Mouse (Mus musculus) E14TG2a.4 (cell line): ENCODE measurements around the gene Stx16.

Source experiments
- H3K27me3 ChIP-seq: 2 replicates; pipeline ENCODE4 v1.6.1; 2014; ENCODE audit warnings: low read length, control low read depth; ENCODE audit not compliant: insufficient read depth
- H3K36me3 ChIP-seq: 2 replicates; pipeline ENCODE4 v1.6.1; 2014; ENCODE audit warnings: low read length, control low read depth; ENCODE audit not compliant: insufficient read depth
- H3K4me1 ChIP-seq: replicated peaks from 2 replicates; pipeline ENCODE4 v1.6.1; 2014; ENCODE audit warnings: low read depth, low read length, control low read depth
- H3K4me3 ChIP-seq: replicated peaks from 2 replicates; pipeline ENCODE4 v1.5.1; 2014; ENCODE audit warnings: mild to moderate bottlenecking, low read length
- H3K9me3 ChIP-seq: 2 replicates; pipeline ENCODE4 v1.6.1; 2014; ENCODE audit warnings: low read length, control low read depth
- CTCF ChIP-seq: conservative IDR thresholded peaks from 2 replicates; pipeline ENCODE4 v1.5.1; 2014; ENCODE audit warnings: low read length
- NANOG ChIP-seq: IDR thresholded peaks from 2 replicates; pipeline ENCODE4 v1.6.1; 2014; ENCODE audit warnings: borderline replicate concordance, low read length, mixed read lengths
- POU5F1 ChIP-seq: IDR thresholded peaks from 2 replicates; pipeline ENCODE4 v1.6.1; 2014; ENCODE audit warnings: low read length, borderline replicate concordance

Stx16 gene

GRCm38 (mm10) chr2:174095086-174095485 lies 19.0 kb downstream of the Stx16 start:
- Histone ChIP-seq H3K4me3 (no peak overlapping the region), H3K36me3 (peaks cover 91% of the 10 kb centered on the region), H3K27me3 (no peaks in the 10 kb centered on the region), H3K4me1 (peaks cover 32% of the 10 kb centered on the region), H3K9me3 (no peaks in the 10 kb centered on the region)
- TF ChIP-seq NANOG (no peak), CTCF (no peak), POU5F1 (no peak)

- TF ChIP-seq NANOG (no peak), POU5F1 (no peak), CTCF (no peak)
- Histone ChIP-seq H3K27me3 (0 out of 2 replicates have a peak, but pooled peaks cover 3% of the 10 kb centered on the region), H3K4me1 (peaks cover 17% of the 10 kb centered on the region), H3K4me3 (no peak overlapping the region), H3K36me3 (peaks cover 19% of the 10 kb centered on the region), H3K9me3 (no peaks in the 10 kb centered on the region)
Observed at GRCm38 (mm10) chr2:174102399-174102798, 26.3 kb downstream of the Stx16 start.

GRCm38 (mm10) chr2:174103527-174103926 lies 27.4 kb downstream of the Stx16 start:
- H3K9me3 ChIP-seq = no peaks in the 10 kb centered on the region

GRCm38 (mm10) chr2:174107375-174107774 lies 31.3 kb downstream of the Stx16 start:
- Histone ChIP-seq H3K4me3 (no peak overlapping the region), H3K27me3 (peaks cover 24% of the 10 kb centered on the region), H3K36me3 (no peaks in the 10 kb centered on the region), H3K9me3 (no peaks in the 10 kb centered on the region), H3K4me1 (peaks cover 24% of the 10 kb centered on the region)
- TF ChIP-seq POU5F1 = no peak

More at GRCm38 (mm10) chr2:174103527-174103926, 27.4 kb downstream of the Stx16 start:
- Histone ChIP-seq H3K4me3 (no peak overlapping the region), H3K27me3 (0 out of 2 replicates have a peak, but pooled peaks cover 3% of the 10 kb centered on the region), H3K4me1 (peaks cover 22% of the 10 kb centered on the region), H3K36me3 (peaks cover 8% of the 10 kb centered on the region)
- TF ChIP-seq NANOG (no peak), CTCF (no peak), POU5F1 (no peak)

GRCm38 (mm10) chr2:174109991-174110782 lies 34.1 kb downstream of the Stx16 start, which contains the start of gene Npepl1:
Gene Npepl1, plus strand, starts transcription at chr2:174110349.
- peak within 1 kb of the TSS; percentile 80 for H3K4me3 ChIP-seq
- H3K36me3 ChIP-seq = peaks cover 14% of the 10 kb centered on the region
- peaks cover 46% of the 10 kb centered on the region for H3K27me3 ChIP-seq
- peaks cover 24% of the 10 kb centered on the region for H3K4me1 ChIP-seq
- no peaks in the 10 kb centered on the region for H3K9me3 ChIP-seq
- TF ChIP-seq NANOG (no peak), POU5F1 (no peak), CTCF (no peak)

GRCm38 (mm10) chr2:174110783-174111549 lies 34.9 kb downstream of the Stx16 start:
- Histone ChIP-seq H3K36me3 (peaks cover 15% of the 10 kb centered on the region), H3K4me1 (peaks cover 24% of the 10 kb centered on the region), H3K9me3 (no peaks in the 10 kb centered on the region), H3K27me3 (peaks cover 48% of the 10 kb centered on the region), H3K4me3 (peak overlapping the region; percentile 80)
- TF ChIP-seq CTCF = no peak
- no peak for TF ChIP-seq NANOG

- Histone ChIP-seq H3K36me3 (peaks cover 15% of the 10 kb centered on the region), H3K4me3 (no peak overlapping the region), H3K4me1 (peaks cover 24% of the 10 kb centered on the region), H3K9me3 (no peaks in the 10 kb centered on the region), H3K27me3 (peaks cover 49% of the 10 kb centered on the region)
- TF ChIP-seq NANOG = no peak
Observed at GRCm38 (mm10) chr2:174112931-174113330, 36.8 kb downstream of the Stx16 start.

GRCm38 (mm10) chr2:174114148-174114864 lies 38.2 kb downstream of the Stx16 start:
- H3K36me3 ChIP-seq = peaks cover 16% of the 10 kb centered on the region
- no peak overlapping the region for H3K4me3 ChIP-seq
- H3K27me3 ChIP-seq = peaks cover 60% of the 10 kb centered on the region
- H3K9me3 ChIP-seq = no peaks in the 10 kb centered on the region
- TF ChIP-seq POU5F1 (no peak), NANOG (no peak), CTCF (no peak)
- peaks cover 22% of the 10 kb centered on the region for H3K4me1 ChIP-seq
